Mouse (Mus musculus) ES-E14 (cell line): ENCODE data around the gene Arsb.

Source experiments
- CHD2 ChIP-seq: IDR thresholded peaks from 2 replicates; pipeline ENCODE4 v1.6.1; 2014; ENCODE audit warnings: mild to moderate bottlenecking, low read depth, low read length, inconsistent platforms
- HCFC1 ChIP-seq: IDR thresholded peaks from 2 replicates; pipeline ENCODE4 v1.6.1; 2012; ENCODE audit warnings: low read length, inconsistent platforms, borderline replicate concordance; ENCODE audit not compliant: insufficient read depth
- MAFK ChIP-seq: IDR thresholded peaks from 2 replicates; pipeline ENCODE4 v1.6.1; 2014; ENCODE audit warnings: mild to moderate bottlenecking, low read depth, low read length, inconsistent platforms; ENCODE audit not compliant: insufficient read depth
- ZC3H11A ChIP-seq: IDR thresholded peaks from 2 replicates; pipeline ENCODE4 v1.6.1; 2012; ENCODE audit warnings: low read depth, mild to moderate bottlenecking, inconsistent platforms, low read length, borderline replicate concordance
- ZNF384 ChIP-seq: IDR thresholded peaks from 2 replicates; pipeline ENCODE4 v1.6.1; 2012; ENCODE audit warnings: low read depth, low read length, inconsistent platforms

GRCm38 (mm10) chr13:93787647-93788046 lies 16.2 kb downstream of the Arsb start:
- TF ChIP-seq CHD2 = no peak
- no peak for TF ChIP-seq ZC3H11A
- TF ChIP-seq HCFC1 = no peak
- no peak for TF ChIP-seq ZNF384
- TF ChIP-seq MAFK = no peak
